Mouse (Mus musculus) cortical plate, adult 2 months (tissue): ENCODE data around the gene Elovl4. TPM values are rescaled to one million over a fixed set of nuclear protein-coding genes. Genes with fewer than 3 reads are reported as not detected.

ENCODE experiments used
- H3K27ac ChIP-seq: fragments of 200-500 bp; 2 replicates; pipeline ENCODE4 v1.5.1; 2012; ENCODE audit warnings: low read length, control low read depth, inconsistent platforms; ENCODE audit not compliant: insufficient read depth
- H3K4me1 ChIP-seq: fragments of 200-500 bp; 2 replicates; pipeline ENCODE4 v1.6.1; 2011; ENCODE audit warnings: low read length; ENCODE audit not compliant: control insufficient read depth, insufficient read depth
- H3K4me3 ChIP-seq: fragments of 200-500 bp; 2 replicates; pipeline ENCODE4 v1.5.1; 2011; ENCODE audit warnings: mild to moderate bottlenecking, low read length, control low read depth; ENCODE audit not compliant: insufficient read depth
- CTCF ChIP-seq: fragments of 200-500 bp; IDR thresholded peaks from 2 replicates; pipeline ENCODE4 v1.5.1; 2011; ENCODE audit warnings: mild to moderate bottlenecking, control low read depth, low read length; ENCODE audit not compliant: insufficient read depth; ENCODE audit errors: extremely low read depth
- POLR2A ChIP-seq: fragments of 200-500 bp; IDR thresholded peaks from 2 replicates; pipeline ENCODE4 v1.6.1; 2011; ENCODE audit warnings: mild to moderate bottlenecking, low read length, control low read depth; ENCODE audit not compliant: insufficient read depth; ENCODE audit errors: extremely low read depth
- polyA plus RNA-seq: library from polyadenylated mRNA; depleted of rRNA; stranded (reverse); fragments of >200 nt; gene quantifications from 2 replicates; pipeline ENCODE4 v1.2.3, GENCODE M21; 2012; rRNA removed

Gene Elovl4
- polyA plus RNA-seq = 32.0 and 34.6 TPM in 2 replicates

DNA sequence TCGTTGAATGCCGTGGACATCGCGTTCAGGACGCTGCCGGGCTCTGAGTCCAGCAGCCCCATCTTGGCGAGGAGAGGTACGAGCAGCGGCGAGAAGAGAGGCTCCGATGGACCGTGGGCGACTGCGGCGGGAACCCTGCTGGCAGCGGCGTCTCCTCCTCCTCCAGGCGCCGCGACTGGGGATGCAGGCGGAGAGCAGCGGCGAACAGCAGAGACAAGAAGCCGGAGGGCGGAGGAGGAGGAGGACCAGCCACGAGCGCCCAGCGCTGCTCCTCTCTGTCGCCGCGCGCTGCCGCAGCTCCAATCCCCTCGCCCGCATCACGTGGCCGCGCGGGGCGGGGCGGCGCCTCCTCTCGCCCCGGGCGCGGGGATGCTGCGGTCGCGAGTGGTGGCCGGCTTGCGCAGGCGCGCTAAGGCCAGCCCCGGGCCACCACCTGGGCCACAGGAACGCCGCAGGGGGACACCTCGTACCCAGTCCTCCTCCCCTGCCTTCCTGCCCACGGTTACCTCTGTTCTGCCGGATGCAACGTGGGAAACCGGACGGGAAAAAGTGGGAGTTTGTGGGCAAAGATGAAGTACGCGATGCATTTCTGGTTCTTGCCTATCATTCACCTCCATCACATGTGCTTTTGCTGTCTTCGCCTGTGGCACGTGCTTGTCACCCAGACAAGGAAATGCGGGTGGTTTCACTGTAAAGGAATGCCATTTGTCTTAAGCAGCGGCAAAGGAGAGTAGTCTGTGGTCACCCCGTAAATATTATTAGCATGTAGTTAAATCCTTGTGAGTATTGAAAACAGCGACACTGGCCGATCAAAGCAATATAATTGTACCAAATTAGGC is at the start of gene Elovl4:
Gene Elovl4 (minus strand): TSS at position 301 of the 839 bp plus-strand sequence.
- TF ChIP-seq CTCF = no peak
- TF ChIP-seq POLR2A = peak; percentile 92
- Histone ChIP-seq H3K4me3 (peak within 1 kb of the TSS; percentile 85), H3K27ac (peak within 1 kb of the TSS; percentile 84), H3K4me1 (peaks cover 6% of the 10 kb centered on the region; the same call in 1 of the 2 replicates)

GRCm38 (mm10) chr9:83852464-83852863 is 46.4 kb upstream of the Elovl4 start:
- H3K27ac ChIP-seq = no peak overlapping the region
- TF ChIP-seq POLR2A (no peak), CTCF (no peak)
- no peak overlapping the region for H3K4me3 ChIP-seq
- no peaks in the 10 kb centered on the region for H3K4me1 ChIP-seq

DNA sequence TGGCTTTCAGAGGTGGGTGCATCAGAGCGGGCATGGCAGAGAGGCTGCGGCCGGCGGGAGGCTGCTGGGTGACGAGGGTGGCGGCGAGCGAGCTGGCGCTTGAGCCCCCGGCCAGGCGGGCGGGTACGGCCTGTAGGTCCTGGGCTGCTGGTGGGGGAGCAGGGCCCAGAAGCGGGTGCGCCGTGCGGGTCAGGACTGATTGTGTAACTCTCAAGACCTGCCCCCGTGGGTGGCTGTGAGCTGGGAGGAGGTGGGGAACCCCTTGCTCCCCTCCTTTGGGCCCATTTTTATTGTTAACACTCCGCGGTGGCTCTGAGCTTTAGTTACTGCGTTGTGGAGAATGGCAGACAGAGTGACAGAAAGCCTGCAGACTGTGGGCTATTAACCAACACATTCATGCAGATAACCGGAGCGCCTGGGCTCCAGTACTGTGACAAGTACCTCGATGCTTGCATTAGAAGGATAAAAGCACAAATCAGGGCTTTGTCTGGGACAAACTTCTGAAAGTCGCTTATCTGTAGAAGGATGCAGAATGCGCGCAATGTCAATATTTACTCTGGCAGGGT is 28.8 kb upstream of the Elovl4 start:
- Histone ChIP-seq H3K4me1 (no peaks in the 10 kb centered on the region), H3K27ac (no peak overlapping the region), H3K4me3 (peak overlapping the region; percentile 67)
- TF ChIP-seq CTCF = no peak
- no peak for TF ChIP-seq POLR2A

DNA sequence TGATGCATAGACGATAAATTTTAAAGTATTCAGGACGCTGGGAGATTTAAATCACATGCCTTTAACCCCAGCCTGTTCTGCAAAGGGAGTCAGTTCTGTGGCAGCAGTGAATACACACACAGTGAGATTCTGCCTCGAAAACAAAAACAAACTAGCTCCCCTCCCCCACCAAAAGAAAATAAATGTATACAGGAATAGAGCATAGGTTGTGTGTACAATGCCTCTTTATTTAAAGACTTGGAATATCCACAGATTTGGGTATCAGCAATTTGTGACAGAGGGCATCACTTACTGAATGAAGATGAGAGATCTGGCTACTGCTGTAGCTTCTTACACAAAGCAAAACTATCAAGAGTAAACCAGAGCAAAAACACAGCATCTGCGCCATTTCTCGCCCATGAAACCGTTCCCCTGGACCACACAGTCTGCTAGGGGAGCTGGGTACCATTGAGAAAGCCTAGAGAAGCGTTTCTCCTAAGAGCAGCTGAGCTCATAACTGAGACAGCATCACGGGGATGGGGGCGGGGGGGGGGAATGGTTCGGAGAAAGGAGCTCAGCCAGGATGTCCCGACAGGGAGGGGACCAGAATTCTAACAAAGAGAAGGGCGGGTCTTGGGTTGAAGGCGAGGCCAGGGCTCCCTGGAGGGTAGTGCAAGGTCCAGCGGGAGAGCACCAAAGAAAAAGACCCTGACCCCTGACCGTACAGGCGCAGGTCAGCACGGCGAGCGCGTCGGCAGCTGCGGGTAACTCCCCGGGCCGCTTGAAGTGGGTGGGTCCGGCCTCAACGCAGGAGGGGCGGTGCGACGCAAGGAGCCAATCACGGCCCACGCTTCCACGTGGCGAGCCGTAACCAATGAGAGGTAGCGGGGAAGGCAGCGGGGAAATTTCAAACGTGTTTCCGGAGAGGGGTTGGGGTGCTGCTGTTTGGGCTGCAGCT is 28.0 kb upstream of the Elovl4 start, which contains the start of gene Ttk:
Gene Ttk (plus strand): TSS at position 879 of the 937 bp plus-strand sequence.
- TF ChIP-seq CTCF (no peak), POLR2A (peak; percentile 84)
- H3K4me1 ChIP-seq = no peaks in the 10 kb centered on the region
- H3K4me3 ChIP-seq = peak within 1 kb of the TSS; percentile 67
- peak within 1 kb of the TSS; percentile 13; the same call in 1 of the 2 replicates for H3K27ac ChIP-seq

DNA sequence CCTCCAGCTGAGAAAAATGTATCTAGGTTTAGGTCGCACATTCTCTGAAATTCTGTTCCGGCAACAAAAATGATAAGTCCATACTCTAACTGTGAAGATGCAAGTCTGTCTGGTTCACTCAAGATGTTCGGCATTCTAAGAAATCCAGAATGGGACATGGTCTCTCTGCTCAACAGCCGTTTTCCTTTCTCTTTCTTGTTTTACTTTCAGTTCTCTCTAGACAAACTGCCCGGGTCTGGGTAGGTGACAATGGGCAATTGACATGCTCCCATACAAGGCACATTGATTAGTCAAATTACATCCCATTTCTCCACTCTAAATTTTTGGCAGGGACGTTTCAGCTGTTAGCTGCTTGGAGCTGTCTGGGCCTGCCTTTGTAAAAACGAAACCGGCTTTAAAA is 25.1 kb upstream of the Elovl4 start:
- Histone ChIP-seq H3K27ac (no peak overlapping the region), H3K4me3 (no peak overlapping the region), H3K4me1 (no peaks in the 10 kb centered on the region)
- no peak for TF ChIP-seq POLR2A
- no peak for TF ChIP-seq CTCF

DNA sequence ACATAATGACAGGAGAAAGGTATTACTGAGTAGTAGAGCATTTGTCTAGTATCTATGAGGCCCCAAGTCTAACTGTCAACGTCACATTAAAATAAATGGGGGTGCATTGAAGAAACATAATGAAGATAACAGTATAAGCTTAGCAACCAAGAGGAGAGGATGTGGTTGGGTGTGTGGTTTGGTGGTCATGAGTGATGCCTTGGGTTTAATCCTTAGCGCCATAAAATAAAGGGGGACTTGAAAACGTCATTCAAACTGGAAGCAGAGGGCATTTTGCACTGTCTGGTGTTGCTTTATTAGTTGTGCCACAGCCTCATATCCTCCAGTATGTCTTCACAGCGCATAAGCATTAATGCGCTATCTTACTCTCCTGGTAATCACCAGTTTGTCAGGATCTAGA is 23.8 kb upstream of the Elovl4 start:
- H3K27ac ChIP-seq = no peak overlapping the region
- H3K4me3 ChIP-seq = no peak overlapping the region
- TF ChIP-seq CTCF (no peak), POLR2A (no peak)
- no peaks in the 10 kb centered on the region for H3K4me1 ChIP-seq

- H3K27ac ChIP-seq = no peak overlapping the region
- TF ChIP-seq POLR2A (no peak), CTCF (no peak)
- H3K4me3 ChIP-seq = no peak overlapping the region
- H3K4me1 ChIP-seq = no peaks in the 10 kb centered on the region
Observed at GRCm38 (mm10) chr9:83822925-83823324, 16.8 kb upstream of the Elovl4 start.

- Histone ChIP-seq H3K4me1 (no peaks in the 10 kb centered on the region), H3K27ac (no peak overlapping the region), H3K4me3 (no peak overlapping the region)
- no peak for TF ChIP-seq CTCF
- TF ChIP-seq POLR2A = no peak
Observed at GRCm38 (mm10) chr9:83820976-83821375, 14.9 kb upstream of the Elovl4 start.

- no peak for TF ChIP-seq CTCF
- no peak for TF ChIP-seq POLR2A
- no peaks in the 10 kb centered on the region for H3K4me1 ChIP-seq
- H3K27ac ChIP-seq = no peak overlapping the region
- no peak overlapping the region for H3K4me3 ChIP-seq
Observed at GRCm38 (mm10) chr9:83819188-83819587, 13.1 kb upstream of the Elovl4 start.

DNA sequence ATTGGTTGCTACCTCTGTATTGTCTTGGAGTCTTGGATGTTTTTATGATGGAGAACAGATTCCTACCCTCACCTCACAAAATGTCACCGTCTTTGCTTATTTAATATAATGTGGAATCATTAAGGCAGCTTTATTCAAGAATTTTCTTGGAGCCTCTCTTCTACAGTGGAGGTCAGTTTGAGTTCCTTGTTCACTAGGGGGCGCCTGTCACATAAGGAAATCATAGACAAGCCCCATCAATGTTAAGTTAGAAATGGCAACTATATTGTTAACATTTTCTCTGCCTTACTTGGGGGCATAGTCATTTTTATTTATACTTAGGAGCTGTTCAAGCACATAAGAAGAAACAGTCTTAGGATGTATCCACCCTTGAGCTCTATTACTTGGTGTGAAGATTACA is 1.5 kb upstream of the Elovl4 start:
- peak; percentile 38; the same call in 1 of the 2 replicates for TF ChIP-seq CTCF
- TF ChIP-seq POLR2A = no peak
- no peak overlapping the region for H3K4me3 ChIP-seq
- H3K4me1 ChIP-seq = peaks cover 2% of the 10 kb centered on the region; the same call in 1 of the 2 replicates
- no peak overlapping the region for H3K27ac ChIP-seq
